Mouse (Mus musculus): ENCODE data around the gene Sema5a. TPM values are rescaled to one million over a fixed set of nuclear protein-coding genes. Genes with fewer than 3 reads are reported as not detected.

Sema5a gene
- polyA plus RNA-seq, 1 experiment from 2014 or later, result 0.63 TPM

DNA sequence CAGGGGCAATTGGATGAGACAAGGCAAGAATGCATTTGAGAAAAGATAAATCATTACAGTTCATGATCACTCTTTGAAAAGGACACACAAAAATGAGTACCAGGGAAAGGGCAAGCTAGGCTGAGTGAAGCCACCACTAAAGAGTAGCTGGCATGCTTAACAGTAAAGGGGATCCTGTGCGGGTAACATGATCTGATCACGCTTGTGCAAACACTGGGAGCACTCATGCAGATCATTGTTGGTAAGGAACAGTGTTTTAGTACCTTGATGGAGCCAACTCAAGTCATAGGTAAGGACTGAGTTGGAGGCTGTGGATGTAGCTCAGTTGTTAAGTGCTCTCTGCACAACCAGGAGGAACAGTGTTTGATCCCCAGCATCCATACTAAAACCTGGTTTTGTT, 273.3 kb downstream of the Sema5a start:
- H3K9ac ChIP-seq, result no peak overlapping the region
- H3K36me3 ChIP-seq, result no peaks in the 10 kb centered on the region
- no peak overlapping the region for H3K27ac ChIP-seq
- H3K4me3 ChIP-seq (replicated peaks), result no peak overlapping the region
- H3K27me3 ChIP-seq, result no peaks in the 10 kb centered on the region
- WGBS (ENCODE audit: insufficient replicate concordance), result 73% methylated on average over 2 of the region's 2 CpGs
- no peak for ATAC-seq (ENCODE audit: low read depth)
- H3K4me2 ChIP-seq, result no peak overlapping the region
- H3K9me3 ChIP-seq (replicated peaks), result no peaks in the 10 kb centered on the region
- no peaks in the 10 kb centered on the region for H3K4me1 ChIP-seq (replicated peaks)
- DNase-seq, result no peak

GRCm38 (mm10) chr15:32532539-32532938, 287.9 kb downstream of the Sema5a start:
- Histone ChIP-seq H3K27ac (no peak overlapping the region), H3K36me3 (no peaks in the 10 kb centered on the region), H3K27me3 (no peaks in the 10 kb centered on the region), H3K4me1 (replicated peaks) (no peaks in the 10 kb centered on the region), H3K4me2 (no peak overlapping the region), H3K4me3 (replicated peaks) (no peak overlapping the region), H3K9ac (no peak overlapping the region), H3K9me3 (replicated peaks) (no peaks in the 10 kb centered on the region)
- DNase-seq (no peak), ATAC-seq (ENCODE audit: low read depth) (no peak)
- WGBS (ENCODE audit: insufficient replicate concordance), result 57% methylated on average over 3 of the region's 3 CpGs

DNA sequence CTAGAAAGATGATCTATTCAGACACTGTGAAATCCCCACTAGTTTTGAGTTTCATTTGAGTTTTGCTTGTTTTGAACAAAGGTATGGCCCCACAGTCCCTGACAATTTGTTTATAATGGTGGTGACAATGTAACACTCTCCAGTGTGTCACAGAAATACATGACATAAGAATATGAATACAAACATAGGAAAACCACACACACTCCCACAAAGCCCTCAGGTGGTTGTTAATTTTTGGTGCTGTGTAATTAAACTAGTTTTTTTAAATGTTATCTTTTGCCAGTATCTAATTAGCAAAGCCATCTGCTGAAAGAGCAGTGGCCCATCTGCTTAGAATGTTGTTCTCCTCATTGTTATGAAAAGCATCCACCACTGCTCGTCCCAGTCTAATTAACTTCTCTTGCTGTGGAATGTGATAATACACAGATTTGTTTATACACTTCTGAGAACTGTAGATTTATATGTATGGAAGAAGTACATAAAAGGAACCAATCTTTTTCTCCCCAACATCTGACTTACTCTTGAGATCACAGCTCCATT, 289.0 kb downstream of the Sema5a start:
- H3K4me2 ChIP-seq, result no peak overlapping the region
- no peak overlapping the region for H3K27ac ChIP-seq
- H3K9ac ChIP-seq, result no peak overlapping the region
- whole genome bisulfite sequencing (ENCODE audit: insufficient replicate concordance), result 45% methylated on average over 1 of the region's 1 CpGs
- H3K36me3 ChIP-seq, result no peaks in the 10 kb centered on the region
- H3K4me3 ChIP-seq (replicated peaks), result no peak overlapping the region
- no peaks in the 10 kb centered on the region for H3K27me3 ChIP-seq
- DNase-seq (no peak), ATAC-seq (ENCODE audit: low read depth) (no peak)
- H3K9me3 ChIP-seq (replicated peaks), result no peaks in the 10 kb centered on the region
- no peaks in the 10 kb centered on the region for H3K4me1 ChIP-seq (replicated peaks)

DNA sequence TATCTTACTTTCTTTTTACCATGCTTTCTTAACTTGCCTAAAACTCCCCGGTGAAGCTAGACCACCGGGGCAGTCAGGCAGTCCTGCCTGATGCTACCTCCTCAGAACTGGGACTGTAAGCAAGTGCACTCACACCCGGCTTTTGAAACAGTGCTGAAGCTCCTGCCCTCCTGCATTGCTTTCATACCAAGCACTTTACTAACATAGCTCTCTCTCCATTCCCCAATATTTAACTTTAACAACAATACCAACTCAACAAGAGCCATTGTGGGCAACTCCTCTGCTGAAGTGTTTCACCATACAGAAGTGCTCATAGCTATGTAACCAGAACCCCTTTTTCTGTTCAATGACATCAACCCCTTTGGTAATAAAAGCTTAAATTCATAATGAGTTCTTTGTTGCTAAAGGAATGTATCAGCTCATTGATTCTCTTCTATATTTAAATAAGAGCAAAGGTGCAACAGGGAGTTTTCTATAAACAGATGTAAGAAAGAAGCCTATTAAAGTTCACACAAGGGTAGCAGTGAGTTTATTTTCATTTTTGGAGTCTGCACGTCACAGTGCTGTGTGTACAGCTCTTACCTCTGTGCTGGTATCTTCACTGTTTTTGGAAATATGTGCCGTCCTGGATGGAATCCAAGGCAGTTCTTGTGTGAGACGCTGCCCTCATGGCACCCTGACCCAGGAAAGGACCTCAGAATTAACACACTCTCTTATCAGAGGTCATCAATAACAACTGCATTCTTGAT, 292.3 kb downstream of the Sema5a start:
- H3K9me3 ChIP-seq (replicated peaks), result no peaks in the 10 kb centered on the region
- H3K9ac ChIP-seq, result no peak overlapping the region
- H3K4me2 ChIP-seq, result no peak overlapping the region
- no peak overlapping the region for H3K4me3 ChIP-seq (replicated peaks)
- H3K27me3 ChIP-seq, result no peaks in the 10 kb centered on the region
- DNase-seq (no peak), ATAC-seq (ENCODE audit: low read depth) (no peak)
- H3K27ac ChIP-seq, result no peak overlapping the region
- 66% methylated on average over 6 of the region's 6 CpGs for WGBS (ENCODE audit: insufficient replicate concordance)
- H3K4me1 ChIP-seq (replicated peaks), result no peaks in the 10 kb centered on the region
- H3K36me3 ChIP-seq, result no peaks in the 10 kb centered on the region

GRCm38 (mm10) chr15:32537504-32537792, 292.8 kb downstream of the Sema5a start:
- no peak for ATAC-seq (ENCODE audit: low read depth)
- no peak overlapping the region for H3K4me3 ChIP-seq (replicated peaks)
- no peaks in the 10 kb centered on the region for H3K4me1 ChIP-seq (replicated peaks)
- H3K9me3 ChIP-seq (replicated peaks), result no peaks in the 10 kb centered on the region
- 65% methylated on average over 2 of the region's 2 CpGs for WGBS (ENCODE audit: insufficient replicate concordance)
- H3K36me3 ChIP-seq, result no peaks in the 10 kb centered on the region
- no peak overlapping the region for H3K27ac ChIP-seq
- H3K27me3 ChIP-seq, result no peaks in the 10 kb centered on the region
- no peak for DNase-seq
- H3K9ac ChIP-seq, result no peak overlapping the region
- H3K4me2 ChIP-seq, result no peak overlapping the region

- H3K9me3 ChIP-seq (replicated peaks), result no peaks in the 10 kb centered on the region
- no peak for ATAC-seq (ENCODE audit: low read depth)
- H3K9ac ChIP-seq, result no peak overlapping the region
- WGBS (ENCODE audit: insufficient replicate concordance), result 43% methylated on average over 3 of the region's 3 CpGs
- H3K4me3 ChIP-seq (replicated peaks), result no peak overlapping the region
- no peak overlapping the region for H3K27ac ChIP-seq
- no peaks in the 10 kb centered on the region for H3K36me3 ChIP-seq
- no peaks in the 10 kb centered on the region for H3K4me1 ChIP-seq (replicated peaks)
- no peak for DNase-seq
- H3K4me2 ChIP-seq, result no peak overlapping the region
- H3K27me3 ChIP-seq, result no peaks in the 10 kb centered on the region
Measured at GRCm38 (mm10) chr15:32538092-32538491, 293.5 kb downstream of the Sema5a start.

GRCm38 (mm10) chr15:32542746-32543145, 298.1 kb downstream of the Sema5a start:
- Histone ChIP-seq H3K4me2 (no peak overlapping the region), H3K9ac (no peak overlapping the region), H3K27me3 (no peaks in the 10 kb centered on the region), H3K4me3 (replicated peaks) (no peak overlapping the region), H3K9me3 (replicated peaks) (no peaks in the 10 kb centered on the region), H3K4me1 (replicated peaks) (no peaks in the 10 kb centered on the region), H3K27ac (no peak overlapping the region), H3K36me3 (no peaks in the 10 kb centered on the region)
- no peak for DNase-seq
- 62% methylated on average over 1 of the region's 1 CpGs for WGBS (ENCODE audit: insufficient replicate concordance)
- no peak for ATAC-seq (ENCODE audit: low read depth)

DNA sequence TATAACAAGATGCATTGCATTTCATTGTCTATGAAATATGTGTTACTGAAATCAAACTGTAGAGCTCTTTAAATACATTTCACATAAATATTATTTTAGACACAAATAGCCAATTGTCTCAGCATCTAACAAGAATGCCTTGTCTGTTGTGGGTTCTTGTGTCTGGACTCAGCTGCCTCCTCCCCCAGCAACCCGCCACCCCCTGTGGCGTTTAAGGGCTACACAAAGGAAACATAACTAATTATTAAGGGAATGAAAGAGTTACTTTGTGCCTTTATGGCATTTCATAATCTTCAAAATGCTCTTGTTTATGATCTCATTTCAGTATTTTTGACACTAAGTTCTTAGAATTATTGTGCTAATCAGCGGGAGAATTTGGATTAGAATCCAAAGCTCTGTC, 298.6 kb downstream of the Sema5a start:
- Histone ChIP-seq H3K9ac (no peak overlapping the region), H3K36me3 (no peaks in the 10 kb centered on the region), H3K4me1 (replicated peaks) (no peaks in the 10 kb centered on the region), H3K4me2 (no peak overlapping the region), H3K9me3 (replicated peaks) (no peaks in the 10 kb centered on the region), H3K27ac (no peak overlapping the region), H3K4me3 (replicated peaks) (no peak overlapping the region), H3K27me3 (no peaks in the 10 kb centered on the region)
- WGBS (ENCODE audit: insufficient replicate concordance), result 74% methylated on average over 3 of the region's 3 CpGs
- DNase-seq, result no peak
- ATAC-seq (ENCODE audit: low read depth), result no peak

DNA sequence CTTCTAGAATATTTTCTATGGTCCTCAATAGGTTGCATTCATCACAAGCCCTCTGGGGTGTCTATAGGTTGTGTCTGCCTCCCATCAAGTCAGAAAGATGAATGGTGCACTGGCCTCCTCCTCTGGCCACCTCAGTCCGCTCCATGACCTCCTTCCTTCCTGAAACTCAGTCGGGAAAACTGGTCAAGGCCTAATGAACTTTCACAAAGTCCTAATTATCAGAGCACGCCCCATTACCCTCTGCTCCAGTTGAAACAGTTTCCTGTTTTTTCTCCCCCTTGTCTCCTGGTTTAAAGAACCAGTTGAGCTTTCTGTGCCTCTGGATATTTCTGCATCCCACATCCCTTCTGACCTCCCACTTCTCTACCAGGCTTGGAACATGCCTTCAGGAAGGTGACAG, 300.8 kb downstream of the Sema5a start:
- DNase-seq, result no peak

DNA sequence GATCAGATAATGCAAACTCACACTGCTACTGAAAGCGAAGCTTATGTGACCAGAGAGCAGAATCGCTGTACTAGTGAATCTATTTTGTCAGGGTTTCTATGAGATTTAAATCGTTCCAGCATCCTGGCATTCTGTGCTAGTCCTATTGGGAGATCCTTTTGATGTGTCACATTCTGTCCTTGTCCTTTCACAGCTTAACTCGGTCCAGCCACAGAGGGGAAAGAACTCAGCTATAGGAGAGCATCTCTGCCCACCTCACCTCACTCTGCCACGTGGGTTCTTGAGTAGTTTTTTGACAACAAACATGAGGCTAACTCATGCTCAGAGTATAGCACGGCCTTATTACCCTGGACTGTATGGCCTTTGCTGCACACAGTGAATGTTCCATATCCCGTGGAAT, 302.1 kb downstream of the Sema5a start:
- 52% methylated on average over 7 of the region's 7 CpGs for WGBS (ENCODE audit: insufficient replicate concordance)
- Histone ChIP-seq H3K27ac (no peak overlapping the region), H3K9me3 (replicated peaks) (no peaks in the 10 kb centered on the region), H3K36me3 (no peaks in the 10 kb centered on the region), H3K4me1 (replicated peaks) (no peaks in the 10 kb centered on the region), H3K9ac (no peak overlapping the region), H3K27me3 (no peaks in the 10 kb centered on the region), H3K4me3 (replicated peaks) (no peak overlapping the region), H3K4me2 (no peak overlapping the region)
- DNase-seq (no peak), ATAC-seq (ENCODE audit: low read depth) (no peak)

More for the DNA sequence above, 300.8 kb downstream of the Sema5a start:
- Histone ChIP-seq H3K4me2 (no peak overlapping the region), H3K27me3 (no peaks in the 10 kb centered on the region), H3K4me3 (replicated peaks) (no peak overlapping the region), H3K9ac (no peak overlapping the region), H3K4me1 (replicated peaks) (no peaks in the 10 kb centered on the region), H3K36me3 (no peaks in the 10 kb centered on the region), H3K27ac (no peak overlapping the region), H3K9me3 (replicated peaks) (no peaks in the 10 kb centered on the region)
- no peak for ATAC-seq (ENCODE audit: low read depth)
- WGBS (ENCODE audit: insufficient replicate concordance), result 40% methylated on average over 3 of the region's 3 CpGs

DNA sequence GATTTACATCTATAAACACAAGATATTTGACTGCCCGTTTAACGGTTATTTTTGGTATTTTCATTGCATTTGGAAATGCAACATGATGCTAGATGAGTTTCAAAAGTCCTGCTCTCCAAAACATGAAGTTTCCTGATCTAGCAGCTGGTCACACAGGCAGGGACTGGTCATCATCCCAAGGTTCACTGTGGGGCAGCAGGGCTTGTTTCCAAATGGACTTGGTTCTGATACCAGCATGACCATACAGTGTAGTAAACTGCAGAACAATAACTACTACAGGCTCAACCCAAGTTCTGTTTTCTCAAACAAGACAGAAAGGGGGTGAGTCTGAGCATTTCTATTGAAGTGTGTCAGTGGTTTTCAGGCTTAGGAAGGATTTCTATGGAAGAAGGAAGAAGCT, 314.3 kb downstream of the Sema5a start:
- no peak for ATAC-seq (ENCODE audit: low read depth)
- 82% methylated on average over 2 of the region's 2 CpGs for WGBS (ENCODE audit: insufficient replicate concordance)
- no peaks in the 10 kb centered on the region for H3K9me3 ChIP-seq (replicated peaks)

GRCm38 (mm10) chr15:32562600-32562999, 318.0 kb downstream of the Sema5a start:
- no peak for ATAC-seq (ENCODE audit: low read depth)
- Histone ChIP-seq H3K4me2 (no peak overlapping the region), H3K9me3 (replicated peaks) (no peaks in the 10 kb centered on the region), H3K9ac (no peak overlapping the region), H3K4me1 (replicated peaks) (no peaks in the 10 kb centered on the region), H3K27ac (no peak overlapping the region), H3K36me3 (no peaks in the 10 kb centered on the region), H3K4me3 (replicated peaks) (no peak overlapping the region), H3K27me3 (no peaks in the 10 kb centered on the region)
- no peak for DNase-seq
- WGBS (ENCODE audit: insufficient replicate concordance), result 52% methylated on average over 6 of the region's 6 CpGs

More for the DNA sequence above, 314.3 kb downstream of the Sema5a start:
- no peak for DNase-seq
- H3K36me3 ChIP-seq, result no peaks in the 10 kb centered on the region
- no peaks in the 10 kb centered on the region for H3K4me1 ChIP-seq (replicated peaks)
- no peak overlapping the region for H3K27ac ChIP-seq
- H3K27me3 ChIP-seq, result no peaks in the 10 kb centered on the region
- H3K4me3 ChIP-seq (replicated peaks), result no peak overlapping the region
- H3K4me2 ChIP-seq, result no peak overlapping the region
- H3K9ac ChIP-seq, result no peak overlapping the region

All from liver, embryonic 13.5 days (tissue).